Mouse (Mus musculus): ENCODE measurements around the gene Top2b. TPM values are rescaled to one million over a fixed set of nuclear protein-coding genes. Genes with fewer than 3 reads are reported as not detected.

Top2b gene
- total RNA-seq, 1 experiment: 27.1 TPM

GRCm38 (mm10) chr14:16373190-16373589, 8.2 kb downstream of the Top2b start:
- H3K9ac ChIP-seq (ENCODE audit: insufficient read depth, low read depth, low read length, poor library complexity, severe bottlenecking): no peak overlapping the region
- TF ChIP-seq ZC3H11A (IDR thresholded peaks at IDR 0.05; ENCODE audit: borderline replicate concordance, low read depth, low read length): no peak
- TF ChIP-seq MAFK (IDR thresholded peaks at IDR 0.05; ENCODE audit: insufficient read depth, low read depth, low read length): no peak
- TF ChIP-seq HCFC1 (IDR thresholded peaks at IDR 0.05; ENCODE audit: borderline replicate concordance, insufficient read depth, low read length): no peak
- TF ChIP-seq CHD2 (IDR thresholded peaks at IDR 0.05; ENCODE audit: low read depth, low read length): no peak
- TF ChIP-seq ZNF384 (IDR thresholded peaks at IDR 0.05; ENCODE audit: low read depth, low read length): no peak
- H3K4me1 ChIP-seq (ENCODE audit: control insufficient read depth in 2 of 2, insufficient read depth in 2 of 2, low read length in 2 of 2, poor library complexity in 1 of 2): no peaks in the 10 kb centered on the region
- no peak overlapping the region for H3K27ac ChIP-seq (ENCODE audit: insufficient read depth, low read depth, low read length, poor library complexity, severe bottlenecking)
- H3K9me3 ChIP-seq (ENCODE audit: control insufficient read depth, insufficient read depth, low read depth, low read length): no peaks in the 10 kb centered on the region
- in situ Hi-C loops (cut with MboI; ENCODE audit: low sequenced_read_pairs in 2 of 2, unreplicated experiment in 2 of 2): no loop called here
- H3K36me3 ChIP-seq (ENCODE audit: control insufficient read depth, insufficient read depth, low read length, poor library complexity, severe bottlenecking): no peaks in the 10 kb centered on the region
- H3K4me3 ChIP-seq (ENCODE audit: insufficient read depth in 1 of 2, low read depth in 1 of 2, low read length in 2 of 2, poor library complexity in 1 of 2, severe bottlenecking in 1 of 2): no peak overlapping the region
- no peak for DNase-seq (ENCODE audit: low read depth, low spot score)

GRCm38 (mm10) chr14:16379917-16380570, 15.1 kb downstream of the Top2b start:
- TF ChIP-seq MAFK (IDR thresholded peaks at IDR 0.05; ENCODE audit: insufficient read depth, low read depth, low read length): no peak
- TF ChIP-seq ZC3H11A (IDR thresholded peaks at IDR 0.05; ENCODE audit: borderline replicate concordance, low read depth, low read length): peak; percentile 91; the same call in 1 of the 2 replicates
- Histone ChIP-seq H3K36me3 (ENCODE audit: control insufficient read depth, insufficient read depth, low read length, poor library complexity, severe bottlenecking) (no peaks in the 10 kb centered on the region), H3K9me3 (ENCODE audit: control insufficient read depth, insufficient read depth, low read depth, low read length) (no peaks in the 10 kb centered on the region), H3K4me1 (ENCODE audit: control insufficient read depth in 2 of 2, insufficient read depth in 2 of 2, low read length in 2 of 2, poor library complexity in 1 of 2) (0 out of 4 replicates have a peak, but pooled peaks cover 0 to 2% of the 10 kb centered on the region in 2 experiments), H3K4me3 (ENCODE audit: insufficient read depth in 1 of 2, low read depth in 1 of 2, low read length in 2 of 2, poor library complexity in 1 of 2, severe bottlenecking in 1 of 2) (no peak overlapping the region), H3K27ac (ENCODE audit: insufficient read depth, low read depth, low read length, poor library complexity, severe bottlenecking) (no peak overlapping the region), H3K9ac (ENCODE audit: insufficient read depth, low read depth, low read length, poor library complexity, severe bottlenecking) (no peak overlapping the region)
- peak; percentile 83 for DNase-seq (ENCODE audit: low read depth, low spot score)
- in situ Hi-C loops (cut with MboI; ENCODE audit: low sequenced_read_pairs in 2 of 2, unreplicated experiment in 2 of 2): no loop called here

DNA sequence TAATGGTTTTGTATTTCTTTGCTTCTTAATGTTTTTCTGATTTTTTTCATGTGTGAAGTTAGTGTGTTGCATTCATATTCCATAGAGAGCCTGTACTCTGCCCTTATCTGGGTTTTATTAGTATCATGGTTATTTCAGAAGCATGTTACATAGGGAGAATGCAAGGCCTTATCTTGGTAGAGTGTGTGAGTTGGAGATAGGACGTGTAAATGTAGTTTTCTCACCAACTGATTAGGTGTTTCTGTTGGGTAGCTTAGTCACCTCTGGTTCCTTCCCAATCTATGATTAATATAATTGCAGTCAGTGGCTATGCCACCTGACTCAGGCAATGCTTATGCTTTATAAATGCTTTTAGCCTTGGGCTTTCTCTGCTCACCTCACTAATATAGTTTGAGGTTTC, 19.8 kb downstream of the Top2b start:
- no peak for TF ChIP-seq ZNF384 (IDR thresholded peaks at IDR 0.05; ENCODE audit: low read depth, low read length)
- no peak for TF ChIP-seq ZC3H11A (IDR thresholded peaks at IDR 0.05; ENCODE audit: borderline replicate concordance, low read depth, low read length)
- no peak for TF ChIP-seq CHD2 (IDR thresholded peaks at IDR 0.05; ENCODE audit: low read depth, low read length)
- no peak for TF ChIP-seq MAFK (IDR thresholded peaks at IDR 0.05; ENCODE audit: insufficient read depth, low read depth, low read length)
- no peak for TF ChIP-seq HCFC1 (IDR thresholded peaks at IDR 0.05; ENCODE audit: borderline replicate concordance, insufficient read depth, low read length)
- in situ Hi-C loops (cut with MboI; ENCODE audit: low sequenced_read_pairs in 2 of 2, unreplicated experiment in 2 of 2): no loop called here

GRCm38 (mm10) chr14:16405187-16405586, 40.2 kb downstream of the Top2b start:
- H3K9me3 ChIP-seq (ENCODE audit: control insufficient read depth, insufficient read depth, low read depth, low read length): no peaks in the 10 kb centered on the region
- in situ Hi-C loops (cut with MboI; ENCODE audit: low sequenced_read_pairs in 2 of 2, unreplicated experiment in 2 of 2): no loop called here
- H3K4me1 ChIP-seq (ENCODE audit: control insufficient read depth in 2 of 2, insufficient read depth in 2 of 2, low read length in 2 of 2, poor library complexity in 1 of 2): no peaks in the 10 kb centered on the region
- no peak for DNase-seq (ENCODE audit: low read depth, low spot score)
- H3K27ac ChIP-seq (ENCODE audit: insufficient read depth, low read depth, low read length, poor library complexity, severe bottlenecking): no peak overlapping the region
- no peaks in the 10 kb centered on the region for H3K36me3 ChIP-seq (ENCODE audit: control insufficient read depth, insufficient read depth, low read length, poor library complexity, severe bottlenecking)
- TF ChIP-seq HCFC1 (IDR thresholded peaks at IDR 0.05; ENCODE audit: borderline replicate concordance, insufficient read depth, low read length) (no peak), ZC3H11A (IDR thresholded peaks at IDR 0.05; ENCODE audit: borderline replicate concordance, low read depth, low read length) (no peak), MAFK (IDR thresholded peaks at IDR 0.05; ENCODE audit: insufficient read depth, low read depth, low read length) (no peak), CHD2 (IDR thresholded peaks at IDR 0.05; ENCODE audit: low read depth, low read length) (no peak), ZNF384 (IDR thresholded peaks at IDR 0.05; ENCODE audit: low read depth, low read length) (no peak)
- H3K9ac ChIP-seq (ENCODE audit: insufficient read depth, low read depth, low read length, poor library complexity, severe bottlenecking): no peak overlapping the region
- no peak overlapping the region for H3K4me3 ChIP-seq (ENCODE audit: insufficient read depth in 1 of 2, low read depth in 1 of 2, low read length in 2 of 2, poor library complexity in 1 of 2, severe bottlenecking in 1 of 2)

More for the DNA sequence above, 19.8 kb downstream of the Top2b start:
- H3K27ac ChIP-seq (ENCODE audit: insufficient read depth, low read depth, low read length, poor library complexity, severe bottlenecking): no peak overlapping the region
- no peak for DNase-seq (ENCODE audit: low read depth, low spot score)
- H3K36me3 ChIP-seq (ENCODE audit: control insufficient read depth, insufficient read depth, low read length, poor library complexity, severe bottlenecking): no peaks in the 10 kb centered on the region
- no peaks in the 10 kb centered on the region for H3K4me1 ChIP-seq (ENCODE audit: control insufficient read depth in 2 of 2, insufficient read depth in 2 of 2, low read length in 2 of 2, poor library complexity in 1 of 2)
- no peak overlapping the region for H3K4me3 ChIP-seq (ENCODE audit: insufficient read depth in 1 of 2, low read depth in 1 of 2, low read length in 2 of 2, poor library complexity in 1 of 2, severe bottlenecking in 1 of 2)
- H3K9me3 ChIP-seq (ENCODE audit: control insufficient read depth, insufficient read depth, low read depth, low read length): no peaks in the 10 kb centered on the region
- no peak overlapping the region for H3K9ac ChIP-seq (ENCODE audit: insufficient read depth, low read depth, low read length, poor library complexity, severe bottlenecking)

Data from ES-E14 (cell line).